Mouse (Mus musculus): ENCODE results near the gene Rnf144b.

Gene Rnf144b

DNA sequence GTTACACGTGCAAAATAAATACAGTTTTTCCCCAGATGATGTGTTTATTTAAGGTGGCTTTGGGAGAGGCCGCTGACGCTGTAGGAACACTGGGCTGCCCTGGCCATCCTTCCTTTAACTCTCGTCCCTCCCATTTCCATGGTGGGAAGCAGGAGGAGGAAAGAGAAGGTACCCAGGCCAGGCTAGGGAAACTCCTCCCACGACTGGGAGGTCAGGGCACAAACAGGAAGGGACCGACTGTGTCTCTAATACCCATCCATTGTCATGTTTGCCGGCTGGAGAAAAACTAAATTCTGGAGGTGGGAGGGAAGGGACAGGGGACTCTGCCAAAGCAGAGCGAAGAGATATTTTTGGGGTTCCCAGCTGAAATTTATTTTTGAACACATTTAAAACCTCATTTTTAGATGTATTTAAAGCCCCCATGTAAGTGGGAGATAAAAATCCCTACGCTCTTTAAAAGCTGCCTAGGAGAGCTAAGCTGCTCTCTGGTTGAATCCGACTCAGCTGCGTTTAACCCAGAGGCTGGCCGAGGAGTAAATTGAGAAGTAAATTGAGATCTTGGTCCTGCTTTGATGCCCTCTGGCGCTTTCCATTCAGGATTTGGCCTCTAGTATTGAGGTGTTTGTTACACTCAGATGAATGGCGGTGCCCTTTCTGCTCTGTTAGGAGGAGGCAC is 102.3 kb downstream of the Rnf144b start:
- DNase-seq, result peak; percentile 57

DNA sequence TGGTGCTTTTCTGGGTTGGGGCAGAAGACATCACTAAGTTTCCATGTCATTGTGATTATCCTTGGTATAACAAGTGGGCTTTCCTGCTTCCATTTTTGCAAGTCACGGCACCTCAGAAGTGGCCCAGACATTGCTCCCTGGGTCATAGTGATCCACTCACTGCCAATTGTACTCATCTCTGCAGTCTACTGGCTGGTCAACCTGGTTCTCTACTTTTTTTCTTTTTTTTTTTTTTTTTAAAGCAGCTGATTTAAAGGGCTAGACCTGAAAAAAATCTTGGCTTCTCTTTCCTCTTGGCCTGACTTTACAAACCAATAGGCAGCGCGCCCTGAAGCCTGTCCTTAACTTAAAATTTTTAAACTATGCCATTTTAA is 102.9 kb downstream of the Rnf144b start:
- no peak for DNase-seq

DNA sequence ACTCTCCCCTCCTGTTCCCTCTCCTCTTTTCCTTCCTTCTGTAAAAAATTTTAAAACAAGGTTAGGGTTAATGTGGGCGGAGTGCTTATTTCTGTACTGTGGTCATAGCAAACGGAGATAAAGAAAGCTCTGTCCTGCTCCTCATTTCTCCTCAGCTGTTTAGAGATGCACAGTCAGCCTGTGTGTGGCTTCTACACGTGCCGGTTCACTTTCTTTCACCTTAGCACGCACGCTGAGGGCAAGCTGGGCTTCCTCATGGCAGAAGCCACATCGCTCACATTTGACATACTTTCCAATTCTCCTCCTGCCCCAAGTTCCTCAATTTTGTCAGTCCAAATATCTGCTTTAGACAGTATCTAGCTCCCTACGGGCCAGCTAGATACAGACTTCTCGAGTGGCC is 103.3 kb downstream of the Rnf144b start:
- no peak for DNase-seq

DNA sequence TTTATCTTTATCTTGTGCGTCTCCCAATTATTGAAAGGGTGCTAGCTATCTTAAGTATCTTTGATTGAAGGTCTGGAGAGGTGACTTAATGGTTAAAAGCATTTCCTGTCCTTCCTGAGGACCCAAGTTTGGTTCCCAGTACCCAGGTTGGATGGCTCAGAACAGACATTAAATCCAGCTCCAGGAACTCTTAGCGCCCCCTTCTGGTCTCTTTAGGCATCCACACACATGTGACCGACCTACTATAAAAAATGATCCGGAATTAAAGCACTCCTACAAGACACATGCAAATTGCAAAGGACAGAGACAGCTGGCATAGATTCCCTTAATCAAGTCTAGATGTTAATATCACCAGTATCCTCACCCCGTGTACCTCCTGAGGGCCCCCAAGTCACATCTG is 104.1 kb downstream of the Rnf144b start:
- no peak for DNase-seq

DNA sequence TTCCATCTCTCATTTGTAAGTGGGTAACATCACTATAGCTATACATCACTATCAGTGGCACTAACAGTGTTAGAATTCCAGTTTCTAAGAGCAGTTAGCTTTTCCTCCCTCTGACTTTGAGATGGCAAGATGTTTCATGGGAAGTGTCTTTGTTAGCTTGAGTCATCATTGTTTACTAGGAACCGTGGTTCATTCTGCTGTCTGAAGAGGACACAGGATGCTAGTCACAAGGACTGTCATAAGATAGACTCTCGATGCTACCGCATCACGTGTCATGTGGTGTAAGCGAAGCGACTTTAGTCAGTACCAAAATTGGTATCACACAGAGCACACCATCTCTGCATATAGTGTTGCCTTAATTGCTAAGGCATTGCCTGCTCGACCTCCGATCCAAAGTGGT is 105.7 kb downstream of the Rnf144b start:
- no peak for DNase-seq

DNA sequence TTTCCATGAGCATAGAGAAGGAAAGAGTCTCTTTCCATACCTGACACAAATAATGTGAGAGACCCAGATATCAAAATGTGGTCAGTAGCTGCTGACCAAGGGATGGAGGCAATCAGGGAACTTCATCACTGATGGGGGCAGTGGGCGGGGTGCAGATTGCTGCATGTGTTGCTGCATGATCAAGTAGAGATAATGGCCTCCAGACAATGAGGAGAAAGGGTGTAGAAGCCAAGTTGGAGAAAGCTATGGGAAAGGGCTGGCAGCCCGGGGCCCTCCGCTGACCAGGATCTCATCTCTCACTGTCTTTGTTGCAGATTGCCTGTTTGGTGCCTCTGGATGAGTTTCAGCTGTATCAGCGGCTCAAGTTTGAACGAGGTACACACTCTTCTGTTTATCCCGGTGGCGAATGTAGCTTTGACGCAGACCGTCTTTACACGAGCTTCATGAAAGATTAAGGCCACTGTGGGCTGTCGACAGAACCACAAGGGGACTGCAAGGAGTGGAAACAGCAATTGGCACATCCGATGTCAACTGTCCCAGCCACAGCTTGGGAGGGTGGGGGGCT is 106.3 kb downstream of the Rnf144b start:
- DNase-seq, result no peak

DNA sequence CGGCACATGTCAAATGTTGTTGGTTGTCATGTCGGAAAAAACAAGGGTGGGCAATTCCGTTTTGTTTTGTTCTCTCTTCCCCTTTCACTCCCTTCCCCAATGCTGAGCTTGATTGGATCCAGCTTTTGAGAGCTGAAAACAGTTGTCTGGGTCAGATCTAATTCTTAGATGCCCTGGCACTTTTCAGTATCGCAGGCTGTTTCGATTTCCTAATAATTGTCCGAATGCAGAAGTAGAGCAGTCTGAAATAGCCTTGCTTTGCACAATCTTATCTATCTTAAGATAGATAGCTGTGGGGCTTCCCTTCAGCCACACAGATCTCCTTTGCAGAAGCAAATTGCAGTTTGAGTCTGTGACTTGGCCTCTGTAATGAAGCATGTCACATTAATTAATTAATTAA is 109.7 kb downstream of the Rnf144b start:
- peak; percentile 49 for DNase-seq

DNA sequence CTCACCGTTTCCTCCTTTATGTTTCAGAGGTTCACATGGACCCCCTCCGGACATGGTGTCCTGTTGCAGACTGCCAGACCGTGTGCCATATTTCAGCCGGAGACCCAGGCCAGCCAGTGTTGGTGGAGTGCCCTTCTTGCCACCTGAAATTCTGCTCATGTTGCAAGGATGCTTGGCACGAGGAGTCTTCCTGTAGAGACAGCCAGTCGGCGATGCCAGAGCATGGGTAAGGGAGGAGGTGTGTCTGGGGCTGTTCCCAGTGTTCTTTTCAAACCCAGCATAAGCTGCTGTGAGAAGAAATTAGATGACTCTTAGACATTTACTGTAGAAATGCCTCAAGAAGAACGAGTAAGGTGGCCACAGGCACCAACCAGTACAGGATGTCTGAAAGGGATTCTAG is 114.9 kb downstream of the Rnf144b start:
- DNase-seq, result no peak

DNA sequence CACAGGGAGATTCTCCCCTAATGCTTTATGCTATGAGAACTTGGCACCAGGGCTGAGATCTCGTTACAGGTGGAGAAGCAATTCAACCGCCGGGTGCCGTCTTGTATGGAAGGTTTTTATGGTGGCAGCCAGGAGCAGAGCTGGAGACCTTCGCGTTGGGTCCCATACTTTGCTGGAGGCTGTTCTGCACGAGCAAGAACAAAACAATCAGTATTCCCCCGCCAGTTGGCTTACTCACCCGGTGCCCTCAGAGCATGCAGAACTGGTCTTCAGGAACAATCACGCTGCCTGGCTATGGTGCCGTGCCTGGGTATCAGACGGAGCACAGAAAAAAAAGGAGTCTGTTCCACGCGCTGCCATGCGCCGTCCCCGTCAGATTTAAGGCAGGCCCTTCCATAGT is 115.7 kb downstream of the Rnf144b start:
- no peak for DNase-seq

DNA sequence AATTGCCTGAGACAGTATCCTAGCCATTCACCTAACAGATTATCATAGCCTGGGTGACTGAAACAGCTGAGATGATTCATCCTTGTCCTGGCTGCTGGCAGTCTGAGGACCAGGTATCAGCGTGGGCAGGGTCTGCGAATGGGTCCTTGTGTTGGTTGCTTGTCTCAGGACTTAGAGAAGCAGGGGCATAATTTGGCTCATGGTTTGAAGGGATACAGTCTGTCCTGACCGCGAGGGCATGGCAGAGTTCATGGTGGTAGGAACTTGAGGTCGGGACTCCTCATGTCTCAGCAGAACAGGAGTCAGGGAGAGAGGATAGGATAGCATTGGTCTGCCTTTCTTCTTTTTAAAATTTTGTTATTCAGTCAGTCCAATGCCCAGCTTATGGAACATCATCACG is 121.1 kb downstream of the Rnf144b start:
- DNase-seq, result no peak

DNA sequence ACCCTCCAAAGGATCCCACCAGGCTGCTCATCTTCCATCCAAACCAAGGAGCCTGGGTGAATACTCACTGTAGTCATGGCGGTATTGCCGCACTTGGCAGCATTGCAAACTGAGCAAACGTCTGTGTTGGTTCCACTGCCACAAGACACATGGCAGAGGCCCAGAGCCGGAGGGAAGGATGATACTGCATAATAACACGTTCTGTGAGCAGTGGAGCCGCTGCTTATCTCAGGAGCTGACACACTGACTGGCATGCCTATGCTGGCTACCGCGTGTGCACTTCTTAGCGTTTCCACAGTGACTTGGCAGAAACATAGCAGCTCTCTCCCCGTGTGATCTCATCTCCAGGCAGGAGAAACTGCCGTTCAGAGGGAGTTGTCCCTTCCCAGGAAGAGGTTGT is 122.3 kb downstream of the Rnf144b start:
- DNase-seq, result no peak

DNA sequence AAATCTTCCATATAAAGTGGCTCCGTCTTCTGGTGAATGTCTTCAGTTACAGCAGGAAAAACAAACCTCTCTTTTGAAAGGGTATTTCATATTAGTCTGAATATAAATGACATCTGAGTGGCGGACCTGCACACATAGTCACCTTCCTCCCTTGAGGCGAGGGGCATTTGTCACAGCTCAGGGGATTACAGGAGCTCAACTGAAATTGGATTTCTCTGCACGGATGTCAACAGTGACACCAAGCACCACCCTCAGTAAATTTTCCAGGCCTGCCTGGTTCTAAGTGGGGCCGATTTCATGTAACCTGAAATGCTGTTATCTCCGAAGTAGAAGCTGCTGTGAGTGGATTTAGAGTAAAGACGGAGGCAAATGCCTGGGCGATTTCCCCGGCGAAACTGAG is 124.0 kb downstream of the Rnf144b start:
- DNase-seq, result no peak

DNA sequence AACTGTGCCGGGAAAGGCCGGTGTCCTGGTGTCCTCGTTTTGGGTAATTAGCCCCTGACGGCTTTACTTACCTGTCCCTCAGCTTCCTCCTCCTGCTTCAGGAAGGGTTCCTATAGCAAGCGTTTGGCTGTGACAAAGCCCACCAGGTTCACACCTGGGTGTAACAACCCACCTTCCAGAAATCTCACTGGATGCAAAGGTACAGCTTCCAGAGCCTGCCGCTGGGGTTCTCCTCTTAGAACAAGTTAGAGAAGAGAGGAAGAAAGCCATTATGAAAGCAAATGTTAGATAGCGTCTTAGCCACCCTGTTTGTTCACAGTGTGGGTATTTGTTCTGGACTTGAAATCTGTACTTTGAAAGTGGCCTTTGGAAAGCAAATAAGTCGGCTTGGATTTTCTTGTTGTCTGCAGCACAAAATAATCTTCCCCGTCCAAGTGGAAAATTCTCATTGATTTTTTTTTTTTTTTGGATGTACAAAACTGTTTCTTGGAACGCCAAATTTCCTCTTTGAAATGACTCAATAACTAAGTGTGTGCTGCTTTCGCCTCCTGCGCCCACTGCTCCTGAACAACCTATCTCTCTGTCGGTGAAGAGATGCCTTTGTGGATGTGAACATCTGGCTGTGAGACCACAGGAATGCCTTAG is 124.8 kb downstream of the Rnf144b start:
- DNase-seq, result no peak

DNA sequence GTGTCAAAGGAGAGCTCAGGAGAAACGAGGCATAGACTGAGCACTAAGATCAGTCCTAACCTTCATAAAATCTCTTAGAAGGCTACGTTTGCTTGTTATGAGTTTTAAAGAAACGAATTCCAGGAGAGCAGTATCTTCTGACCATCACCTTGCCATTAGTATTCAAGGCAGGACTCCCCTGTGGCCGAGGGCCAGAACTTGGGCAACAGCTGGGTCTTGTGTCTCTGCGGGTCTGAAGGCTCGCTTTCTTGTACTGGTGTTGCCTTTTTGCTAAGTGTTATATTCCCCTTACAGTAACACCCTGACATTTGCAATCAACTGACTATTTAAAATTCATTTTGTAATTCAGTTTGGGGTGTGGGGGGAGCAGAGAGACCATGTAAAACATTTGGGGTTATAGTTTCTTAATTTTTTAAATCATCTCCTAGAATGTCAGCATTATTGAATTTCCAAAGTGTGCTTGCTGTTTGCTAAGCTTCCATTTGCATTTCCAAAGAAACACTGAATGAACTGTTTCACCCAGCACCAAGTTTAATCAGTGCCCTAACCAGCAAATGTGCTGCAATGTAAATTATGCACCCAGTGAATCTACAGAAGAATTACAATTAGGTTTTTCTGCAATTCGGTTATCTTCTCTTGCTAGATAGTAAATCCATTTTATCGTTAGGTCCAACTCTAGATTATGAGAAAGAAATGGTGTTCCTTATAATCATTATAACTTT is 126.0 kb downstream of the Rnf144b start:
- no peak for DNase-seq

DNA sequence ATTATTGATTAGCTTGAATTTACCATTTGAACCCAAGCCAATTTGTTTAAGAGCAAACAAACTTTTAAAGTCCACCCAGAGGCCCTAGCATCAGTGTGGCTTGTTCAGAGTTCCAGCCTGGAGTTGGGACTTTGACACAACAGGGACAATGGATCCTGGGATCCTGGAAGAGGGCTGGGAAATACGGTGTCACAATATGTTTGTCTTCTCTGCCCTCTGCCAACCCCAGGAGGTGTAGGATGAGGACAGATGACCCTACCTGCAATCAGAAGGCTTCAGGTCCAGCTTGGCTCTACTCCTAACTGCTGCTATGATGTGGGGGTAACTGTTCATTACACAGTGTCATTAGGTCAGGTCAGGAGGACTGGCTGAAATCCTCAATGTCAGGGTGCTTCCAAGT is 128.2 kb downstream of the Rnf144b start:
- DNase-seq, result no peak

DNA sequence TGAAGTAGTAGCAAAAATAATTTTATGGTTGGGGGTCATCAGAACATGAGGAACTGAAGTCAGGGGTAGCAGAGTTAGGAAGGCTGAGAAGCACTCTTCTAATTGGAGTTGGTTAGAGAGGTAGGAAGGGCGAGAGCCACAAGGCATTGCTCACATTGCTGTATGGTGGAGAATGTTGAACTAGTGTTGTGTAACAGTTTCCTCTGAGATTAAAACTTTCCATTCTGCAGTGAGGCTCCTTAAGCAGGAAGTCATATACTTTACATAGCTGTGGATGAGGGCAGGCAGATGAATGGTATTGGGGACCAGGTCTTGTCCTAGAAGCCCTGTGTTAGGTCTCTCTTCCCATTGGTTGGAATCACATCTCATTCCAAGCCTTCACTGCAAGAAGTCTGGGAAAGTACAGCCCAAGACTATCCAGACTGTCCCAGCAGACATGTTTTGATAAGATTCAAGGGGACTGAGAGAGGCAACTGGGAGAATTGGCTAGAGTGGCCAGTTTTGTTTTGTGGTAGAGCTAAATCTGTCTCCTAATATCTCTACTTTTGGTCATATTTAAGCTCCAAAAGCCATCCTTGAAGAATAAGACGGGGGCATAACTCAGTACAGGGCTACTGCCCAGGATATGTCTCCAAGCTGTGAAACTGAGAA is 128.8 kb downstream of the Rnf144b start:
- no peak for DNase-seq

DNA sequence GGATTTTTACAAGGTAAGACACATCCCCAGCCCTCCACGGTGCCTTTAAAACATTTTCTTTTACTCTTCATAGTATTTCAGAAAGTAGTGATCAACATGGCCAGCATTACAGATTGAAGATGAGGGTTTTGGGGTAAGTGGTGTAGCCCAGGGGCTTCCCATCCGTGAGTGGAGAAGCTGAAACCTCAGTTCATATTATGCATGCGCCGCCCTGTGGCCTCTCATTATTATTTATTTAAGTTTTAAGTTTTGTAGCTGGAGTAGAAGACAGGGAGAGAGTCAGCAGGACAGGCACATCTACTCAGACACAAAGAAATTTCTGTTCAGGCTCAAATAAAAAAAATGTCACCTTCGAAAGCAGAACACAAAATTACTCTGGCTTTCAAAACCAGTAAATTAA is 131.3 kb downstream of the Rnf144b start:
- DNase-seq, result no peak

DNA sequence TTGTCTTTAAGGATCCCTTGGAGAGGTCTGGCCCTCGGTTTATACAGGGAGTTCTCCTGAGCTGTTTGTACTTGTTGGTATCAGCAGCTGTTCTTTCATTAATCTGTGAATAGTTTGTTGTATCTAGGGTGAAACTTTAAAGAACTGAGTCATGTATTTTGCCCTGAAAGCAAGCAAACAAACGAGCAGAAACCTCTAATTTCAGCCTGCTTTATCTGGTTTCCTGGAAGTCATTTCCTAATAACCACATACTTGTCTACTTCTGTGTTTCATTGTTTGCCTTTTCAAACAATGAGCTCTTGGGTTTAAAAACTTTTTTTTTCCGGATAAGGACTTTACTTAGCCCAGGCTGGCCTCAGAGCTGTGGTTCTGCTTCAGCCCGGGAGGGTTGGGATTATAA is 136.8 kb downstream of the Rnf144b start:
- no peak for DNase-seq

DNA sequence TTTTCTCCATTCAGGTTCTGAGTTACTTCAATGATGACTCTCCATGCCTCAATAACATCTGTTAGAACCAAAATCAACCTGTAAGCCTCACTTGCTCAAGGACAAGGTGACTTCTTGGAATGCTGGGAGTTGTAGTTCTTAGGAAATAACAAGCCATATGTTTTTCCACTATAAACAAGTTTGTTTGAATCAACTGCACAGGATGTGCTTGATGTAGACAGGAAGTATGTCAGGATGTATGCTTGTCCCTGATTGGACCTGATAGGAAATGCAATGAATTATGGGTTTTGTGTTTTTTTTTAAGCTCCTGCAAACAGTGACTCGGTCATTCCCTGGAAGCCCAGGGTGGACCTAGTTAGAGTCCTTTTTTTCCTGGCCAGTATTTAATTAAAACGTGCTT is 139.5 kb downstream of the Rnf144b start:
- peak; percentile 38 for DNase-seq

DNA sequence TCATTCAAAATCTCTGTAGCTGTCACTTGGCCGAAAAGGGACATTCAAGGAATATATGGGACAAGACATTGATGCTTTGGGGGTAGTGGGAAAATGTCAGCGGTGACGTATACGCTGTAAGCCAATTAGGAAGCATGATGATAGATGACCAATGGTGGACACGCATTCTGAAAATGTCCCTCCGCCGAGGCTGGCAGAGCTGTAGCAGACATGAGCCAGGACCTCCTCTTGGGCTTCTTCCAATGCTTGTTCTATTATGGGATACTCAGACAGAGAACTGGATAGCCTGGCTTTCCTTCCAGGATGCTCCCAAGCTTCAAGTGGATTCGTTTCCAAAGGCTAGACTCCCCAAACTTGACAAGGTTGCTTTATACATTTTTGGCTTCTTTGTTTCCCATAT is 141.9 kb downstream of the Rnf144b start:
- DNase-seq, result no peak

DNA sequence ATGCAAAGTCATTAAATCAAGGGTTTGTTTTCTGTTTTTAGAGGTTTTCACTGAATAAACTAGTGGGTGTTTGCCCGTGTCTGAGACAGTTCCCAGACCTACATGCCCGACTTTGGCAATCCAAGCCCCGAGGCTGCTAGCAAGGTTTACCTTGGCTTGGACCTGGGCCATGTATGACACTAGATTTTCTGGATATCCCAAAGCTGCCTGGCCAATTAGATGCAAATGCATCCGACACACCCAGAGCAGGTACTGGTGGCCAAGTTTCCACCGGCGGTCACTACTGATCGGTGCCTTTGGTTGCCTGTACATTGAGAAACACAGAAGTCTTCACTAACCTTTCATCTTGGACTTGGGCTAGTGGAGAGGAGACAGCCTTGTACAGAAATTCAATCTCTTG is 144.0 kb downstream of the Rnf144b start:
- no peak for DNase-seq

DNA sequence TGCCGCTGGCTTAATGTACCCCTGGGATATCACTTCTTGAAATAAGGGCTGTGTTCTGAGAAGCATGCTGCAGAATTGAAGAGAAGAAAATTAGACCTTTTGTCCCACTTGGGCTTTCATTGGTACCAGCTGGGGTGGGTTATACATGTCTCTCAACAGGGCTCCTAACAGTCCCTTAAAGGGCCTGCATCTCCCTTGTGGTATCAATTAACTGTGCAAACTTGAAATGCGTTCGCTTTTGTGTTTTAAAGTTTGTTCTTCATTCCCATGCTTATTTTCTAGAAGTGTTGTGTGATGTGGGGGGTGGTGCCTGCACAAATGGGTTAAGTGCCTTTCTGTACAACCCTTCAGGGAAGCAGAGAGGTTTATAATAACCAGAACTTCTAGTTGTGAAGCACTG is 145.8 kb downstream of the Rnf144b start:
- no peak for DNase-seq

DNA sequence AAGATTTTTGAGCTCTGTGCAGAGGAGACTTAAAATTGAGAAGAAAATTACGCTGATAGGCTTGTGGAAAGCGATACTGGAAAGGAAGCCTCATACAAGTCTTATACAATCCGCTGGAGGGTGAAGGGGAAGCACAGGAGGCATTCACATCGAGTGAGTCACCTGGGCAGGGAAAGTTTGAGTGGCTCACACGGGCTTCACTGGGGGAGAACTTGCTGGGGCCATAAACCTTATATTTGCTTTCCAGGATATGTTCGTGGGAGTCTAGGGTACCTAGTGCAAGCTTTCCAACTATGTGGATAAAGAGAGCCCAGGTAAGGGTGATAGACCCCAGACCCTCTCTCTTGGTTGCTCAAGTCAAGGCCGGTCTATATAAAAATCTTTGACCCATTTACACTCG is 150.5 kb downstream of the Rnf144b start:
- no peak for DNase-seq

DNA sequence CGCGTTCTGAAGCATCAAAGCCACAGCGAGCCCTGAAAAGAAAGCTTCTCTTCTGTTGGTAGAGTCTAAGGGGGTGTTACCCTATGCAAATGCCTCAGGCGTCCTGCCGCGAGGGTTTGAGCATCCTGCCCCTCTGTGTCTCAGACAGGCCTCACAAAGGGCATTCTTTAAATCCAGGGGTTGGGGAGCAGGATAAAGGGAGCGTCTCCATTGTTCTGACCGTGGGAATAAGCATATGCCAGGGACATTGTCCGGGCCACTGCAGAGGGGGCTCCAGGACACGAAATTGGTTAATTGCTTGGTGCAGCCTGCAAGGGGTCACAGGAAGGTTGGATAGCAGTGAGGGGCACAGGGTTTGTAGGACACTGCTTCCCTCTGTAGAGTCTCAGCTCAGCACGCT is 151.0 kb downstream of the Rnf144b start:
- DNase-seq, result peak; percentile 99

Data from retina, postnatal 1 day (tissue).